Mouse (Mus musculus): ENCODE results near the gene Zfp36.

DNA sequence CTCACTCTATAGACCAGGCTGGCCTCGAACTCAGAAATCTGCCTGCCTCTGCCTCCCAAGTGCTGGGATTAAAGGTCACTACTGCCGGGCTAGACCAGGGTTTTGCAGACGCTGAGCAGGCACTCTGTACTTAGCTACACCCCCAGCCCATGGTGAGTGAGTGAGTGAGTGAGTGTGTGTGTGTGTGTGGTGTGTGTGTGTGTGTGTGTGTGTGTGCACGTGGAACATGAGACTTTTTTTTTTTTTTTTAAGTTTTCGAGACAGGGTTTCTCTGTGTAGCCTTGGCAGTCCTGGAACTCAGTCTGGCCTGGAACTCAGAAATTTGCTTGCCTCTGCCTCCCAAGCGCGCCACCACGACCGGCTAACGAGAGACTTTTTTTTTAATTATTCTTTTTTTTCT is 5.4 kb downstream of the Zfp36 start:
- TF ChIP-seq CTCF (IDR thresholded peaks at IDR 0.05; ENCODE audit: low read depth) = no peak
- TF ChIP-seq EP300 (IDR thresholded peaks at IDR 0.05; ENCODE audit: low read depth) = no peak

All from heart, postnatal 0 days (tissue).